Mouse (Mus musculus): ENCODE data around the gene Celsr2. TPM values are rescaled to one million over a fixed set of nuclear protein-coding genes. Genes with fewer than 3 reads are reported as not detected.

Gene Celsr2
- polyA plus RNA-seq, 1 experiment from 2014 or later: 46.7 TPM

- no peaks in the 10 kb centered on the region for H3K9me3 ChIP-seq (ENCODE audit: control insufficient read depth, low read length)
- no peaks in the 10 kb centered on the region for H3K27me3 ChIP-seq (replicated peaks; ENCODE audit: control insufficient read depth, insufficient read depth, low read length)
- H3K27ac ChIP-seq (ENCODE audit: low read length): no peak overlapping the region
- H3K9ac ChIP-seq (replicated peaks; ENCODE audit: low read depth, low read length): no peak overlapping the region
- H3K4me1 ChIP-seq (replicated peaks; ENCODE audit: control insufficient read depth, insufficient read depth, low read length): no peaks in the 10 kb centered on the region
- peaks cover 62% of the 10 kb centered on the region for H3K36me3 ChIP-seq (ENCODE audit: control insufficient read depth, insufficient read depth)
- no peak for ATAC-seq
- no peak overlapping the region for H3K4me3 ChIP-seq (replicated peaks; ENCODE audit: low read length)
- 89% methylated on average over 7 of the region's 7 CpGs for WGBS
- no peak overlapping the region for H3K4me2 ChIP-seq (ENCODE audit: low read length)
These were observed 69.5 kb downstream of the Celsr2 start for GRCm38 (mm10) chr3:108345855-108346254.

- Histone ChIP-seq H3K4me2 (ENCODE audit: low read length) (no peak overlapping the region), H3K27me3 (replicated peaks; ENCODE audit: control insufficient read depth, insufficient read depth, low read length) (no peaks in the 10 kb centered on the region), H3K36me3 (ENCODE audit: control insufficient read depth, insufficient read depth) (peaks cover 62% of the 10 kb centered on the region), H3K9ac (replicated peaks; ENCODE audit: low read depth, low read length) (no peak overlapping the region), H3K9me3 (ENCODE audit: control insufficient read depth, low read length) (no peaks in the 10 kb centered on the region), H3K4me3 (replicated peaks; ENCODE audit: low read length) (no peak overlapping the region), H3K27ac (ENCODE audit: low read length) (no peak overlapping the region), H3K4me1 (replicated peaks; ENCODE audit: control insufficient read depth, insufficient read depth, low read length) (no peaks in the 10 kb centered on the region)
- 79% methylated on average over 7 of the region's 7 CpGs for WGBS
- ATAC-seq: no peak
These were observed 73.2 kb downstream of the Celsr2 start for GRCm38 (mm10) chr3:108342185-108342584.

DNA sequence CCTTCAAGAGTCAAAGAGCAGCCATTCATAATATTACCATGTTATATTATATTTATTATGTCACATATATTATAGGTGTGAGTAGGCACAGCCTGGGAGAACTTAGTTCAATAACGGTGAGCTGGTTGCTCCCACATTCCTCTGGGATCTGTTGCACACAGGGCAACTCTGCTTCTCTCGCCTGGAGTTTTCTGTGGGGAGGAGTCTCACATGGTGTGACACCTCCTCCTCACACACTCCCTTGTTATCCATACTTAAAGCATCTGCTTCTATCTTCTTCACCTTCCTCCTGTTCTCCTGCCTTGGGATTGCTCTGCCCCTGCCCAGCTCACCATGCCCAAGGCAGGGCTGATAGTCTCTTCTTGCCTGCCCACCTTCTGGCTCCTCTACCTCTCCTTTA is 74.3 kb downstream of the Celsr2 start:
- peaks cover 56% of the 10 kb centered on the region for H3K36me3 ChIP-seq (ENCODE audit: control insufficient read depth, insufficient read depth)

More for the DNA sequence above, 74.3 kb downstream of the Celsr2 start:
- H3K27ac ChIP-seq (ENCODE audit: low read length): no peak overlapping the region
- H3K4me1 ChIP-seq (replicated peaks; ENCODE audit: control insufficient read depth, insufficient read depth, low read length): no peaks in the 10 kb centered on the region
- 88% methylated on average over 2 of the region's 2 CpGs for WGBS
- no peaks in the 10 kb centered on the region for H3K27me3 ChIP-seq (replicated peaks; ENCODE audit: control insufficient read depth, insufficient read depth, low read length)
- H3K4me3 ChIP-seq (replicated peaks; ENCODE audit: low read length): no peak overlapping the region
- no peak for ATAC-seq
- H3K4me2 ChIP-seq (ENCODE audit: low read length): no peak overlapping the region
- no peaks in the 10 kb centered on the region for H3K9me3 ChIP-seq (ENCODE audit: control insufficient read depth, low read length)
- H3K9ac ChIP-seq (replicated peaks; ENCODE audit: low read depth, low read length): no peak overlapping the region

Other genes starting within 250 kb of the Celsr2 start
- gene Amigo1, start 229.2 kb downstream of the Celsr2 start, polyA plus RNA-seq (2015; fragmentation: Nextera tagmentation; extraction: Ambion mirVana): 10.1 and 12.0 TPM in 2 replicates
- gene Cyb561d1, start 214.3 kb downstream of the Celsr2 start, polyA plus RNA-seq (2015; fragmentation: Nextera tagmentation; extraction: Ambion mirVana): 4.1 and 5.7 TPM in 2 replicates
- gene Atxn7l2, start 204.6 kb downstream of the Celsr2 start, polyA plus RNA-seq (2015; fragmentation: Nextera tagmentation; extraction: Ambion mirVana): 30.7 and 33.8 TPM in 2 replicates
- 1.7 and 2.3 TPM in 2 replicates for gene Sypl2, start 188.9 kb downstream of the Celsr2 start, polyA plus RNA-seq (2015; fragmentation: Nextera tagmentation; extraction: Ambion mirVana)
- gene Psma5, start 158.6 kb downstream of the Celsr2 start, polyA plus RNA-seq (2015; fragmentation: Nextera tagmentation; extraction: Ambion mirVana): 265 and 266 TPM in 2 replicates
- 19.5 and 22.6 TPM in 2 replicates for gene Sort1, start 131.5 kb downstream of the Celsr2 start, polyA plus RNA-seq (2015; fragmentation: Nextera tagmentation; extraction: Ambion mirVana)
- gene Mybphl, start 50.6 kb downstream of the Celsr2 start, polyA plus RNA-seq (2015; fragmentation: Nextera tagmentation; extraction: Ambion mirVana): 0.16 TPM in 1 of 2 replicates, not detected in the other
- gene Psrc1, start 31.7 kb downstream of the Celsr2 start, polyA plus RNA-seq (2015; fragmentation: Nextera tagmentation; extraction: Ambion mirVana): 29.0 and 29.2 TPM in 2 replicates
- gene Sars, start 29.7 kb upstream of the Celsr2 start, polyA plus RNA-seq (2015; fragmentation: Nextera tagmentation; extraction: Ambion mirVana): 230 and 238 TPM in 2 replicates
- gene 1700013F07Rik, start 118.6 kb upstream of the Celsr2 start, polyA plus RNA-seq (2015; fragmentation: Nextera tagmentation; extraction: Ambion mirVana): 1.0 and 2.0 TPM in 2 replicates
- gene 5330417C22Rik, start 121.0 kb upstream of the Celsr2 start, polyA plus RNA-seq (2015; fragmentation: Nextera tagmentation; extraction: Ambion mirVana): 12.1 and 13.3 TPM in 2 replicates
- gene Tmem167b, start 146.9 kb upstream of the Celsr2 start, polyA plus RNA-seq (2015; fragmentation: Nextera tagmentation; extraction: Ambion mirVana): 68.3 and 75.2 TPM in 2 replicates
- gene Taf13, start 156.1 kb upstream of the Celsr2 start, polyA plus RNA-seq (2015; fragmentation: Nextera tagmentation; extraction: Ambion mirVana): 54.0 and 56.3 TPM in 2 replicates
- 135 and 148 TPM in 2 replicates for gene Wdr47, start 175.7 kb upstream of the Celsr2 start, polyA plus RNA-seq (2015; fragmentation: Nextera tagmentation; extraction: Ambion mirVana)
- 48.3 and 56.3 TPM in 2 replicates for gene Clcc1, start 238.4 kb upstream of the Celsr2 start, polyA plus RNA-seq (2015; fragmentation: Nextera tagmentation; extraction: Ambion mirVana)

All from forebrain, embryonic 16.5 days (tissue).